Mouse (Mus musculus) kidney, postnatal 0 days (tissue): ENCODE measurements around the gene Pax7. TPM values are rescaled to one million over a fixed set of nuclear protein-coding genes. Genes with fewer than 3 reads are reported as not detected.

ENCODE experiments used
- ATAC-seq: fragments of 200-750 bp; cut with Nextera tagmentation; replicated peaks from 2 replicates; pipeline ENCODE4 v1.8.0; 2017; ENCODE audit warnings: low read depth, moderate number of reproducible peaks, moderate TSS enrichment, moderate library complexity; ENCODE audit not compliant: low FRiP score
- DNase-seq: peaks from one replicate; pipeline ENCODE4 v3.0.0-alpha.2; 2016; ENCODE audit warnings: low spot score
- H3K27ac ChIP-seq: fragments of 300-500 bp; sonication (generic); 2 replicates; pipeline ENCODE4 v1.5.1; 2014; ENCODE audit warnings: mild to moderate bottlenecking
- H3K27me3 ChIP-seq: fragments of 300-500 bp; sonication (generic); 2 replicates; pipeline ENCODE4 v1.6.1; 2014; ENCODE audit warnings: low read length, mixed read lengths; ENCODE audit not compliant: insufficient read depth
- H3K36me3 ChIP-seq: fragments of 300-500 bp; sonication (generic); 2 replicates; pipeline ENCODE4 v1.6.1; 2014; ENCODE audit warnings: low read length, mixed read lengths; ENCODE audit not compliant: insufficient read depth
- H3K4me1 ChIP-seq: fragments of 300-500 bp; sonication (generic); replicated peaks from 2 replicates; pipeline ENCODE4 v1.6.1; 2014; ENCODE audit warnings: antibody characterized with exemption, low read length, mixed read lengths; ENCODE audit not compliant: insufficient read depth
- H3K4me2 ChIP-seq: fragments of 300-500 bp; sonication (generic); 2 replicates; pipeline ENCODE4 v1.6.1; 2014; ENCODE audit warnings: mild to moderate bottlenecking, low read length, moderate library complexity, mixed read lengths
- H3K4me3 ChIP-seq: fragments of 300-500 bp; sonication (generic); replicated peaks from 2 replicates; pipeline ENCODE4 v1.5.1; 2014; ENCODE audit warnings: low read depth, low read length
- H3K9ac ChIP-seq: fragments of 300-500 bp; sonication (generic); 2 replicates; pipeline ENCODE4 v1.6.1; 2014; ENCODE audit warnings: low read depth, low read length
- H3K9me3 ChIP-seq: fragments of 300-500 bp; sonication (generic); replicated peaks from 2 replicates; pipeline ENCODE4 v1.6.1; 2016; ENCODE audit warnings: low read length, inconsistent platforms, mixed read lengths
- CTCF ChIP-seq: IDR thresholded peaks from 2 replicates; pipeline ENCODE4 v1.5.1; 2016; ENCODE audit warnings: antibody characterized with exemption, low read depth, mild to moderate bottlenecking, moderate library complexity
- WGBS: fragments of 180-500 bp; shearing (Covaris S2); extraction: QIAGEN DNeasy Blood & Tissue Kit; methylation state at CpG from one replicate; pipeline ENCODE4 v1.1.7; 2014; 5-methylcytosine and 5-hydroxymethylcytosine counted together
- polyA plus RNA-seq: library from polyadenylated mRNA; unstranded; fragments of >200 nt; fragmentation: Nextera tagmentation; extraction: Ambion mirVana; gene quantifications from 2 replicates; pipeline ENCODE4 v1.2.1, GENCODE M21; 2015

Pax7 gene
- polyA plus RNA-seq, 1 experiment from 2014 or later = not detected

GRCm38 (mm10) chr4:139760736-139761135, 72.6 kb downstream of the Pax7 start:
- H3K4me2 ChIP-seq = no peak overlapping the region
- H3K27ac ChIP-seq = no peak overlapping the region
- no peaks in the 10 kb centered on the region for H3K4me1 ChIP-seq
- DNase-seq (no peak), ATAC-seq (no peak)
- no peaks in the 10 kb centered on the region for H3K9me3 ChIP-seq
- no peak overlapping the region for H3K9ac ChIP-seq
- no peak overlapping the region for H3K4me3 ChIP-seq
- WGBS = 65% methylated on average over 11 of the region's 11 CpGs
- no peak for TF ChIP-seq CTCF
- H3K36me3 ChIP-seq = no peaks in the 10 kb centered on the region
- peaks cover 3% of the 10 kb centered on the region; the same call in 1 of the 2 replicates for H3K27me3 ChIP-seq

GRCm38 (mm10) chr4:139758512-139759340, 74.6 kb downstream of the Pax7 start:
- TF ChIP-seq CTCF = no peak
- no peak for DNase-seq
- ATAC-seq = no peak
- Histone ChIP-seq H3K9me3 (no peaks in the 10 kb centered on the region), H3K9ac (no peak overlapping the region), H3K27ac (no peak overlapping the region), H3K36me3 (no peaks in the 10 kb centered on the region), H3K4me2 (no peak overlapping the region), H3K4me1 (no peaks in the 10 kb centered on the region), H3K27me3 (peaks cover 3% of the 10 kb centered on the region; the same call in 1 of the 2 replicates), H3K4me3 (no peak overlapping the region)
- 16% methylated on average over 17 of the region's 17 CpGs for WGBS

- no peaks in the 10 kb centered on the region for H3K36me3 ChIP-seq
- H3K4me1 ChIP-seq = no peaks in the 10 kb centered on the region
- no peak overlapping the region for H3K27ac ChIP-seq
- no peaks in the 10 kb centered on the region for H3K9me3 ChIP-seq
- WGBS = 12% methylated on average over 12 of the region's 13 CpGs
- H3K9ac ChIP-seq = no peak overlapping the region
- DNase-seq = no peak
- no peak for TF ChIP-seq CTCF
- no peak overlapping the region for H3K4me2 ChIP-seq
- 0 out of 2 replicates have a peak, but pooled peaks cover under 1% of the 10 kb centered on the region for H3K27me3 ChIP-seq
- no peak overlapping the region for H3K4me3 ChIP-seq
- ATAC-seq = no peak
Observed at GRCm38 (mm10) chr4:139756931-139757330, 76.4 kb downstream of the Pax7 start.

- TF ChIP-seq CTCF = no peak
- H3K9me3 ChIP-seq = no peaks in the 10 kb centered on the region
- no peak for DNase-seq
- no peak overlapping the region for H3K4me3 ChIP-seq
- no peak overlapping the region for H3K9ac ChIP-seq
- ATAC-seq = no peak
- no peaks in the 10 kb centered on the region for H3K36me3 ChIP-seq
- no peak overlapping the region for H3K27ac ChIP-seq
- 47% methylated on average over 11 of the region's 11 CpGs for WGBS
- no peaks in the 10 kb centered on the region for H3K27me3 ChIP-seq
- no peak overlapping the region for H3K4me2 ChIP-seq
- no peaks in the 10 kb centered on the region for H3K4me1 ChIP-seq
Observed at GRCm38 (mm10) chr4:139754148-139754710, 79.1 kb downstream of the Pax7 start.

GRCm38 (mm10) chr4:139750926-139751325, 82.4 kb downstream of the Pax7 start:
- no peaks in the 10 kb centered on the region for H3K27me3 ChIP-seq
- no peak overlapping the region for H3K4me3 ChIP-seq
- no peak overlapping the region for H3K27ac ChIP-seq
- DNase-seq (no peak), ATAC-seq (no peak)
- TF ChIP-seq CTCF = no peak
- no peak overlapping the region for H3K4me2 ChIP-seq
- H3K36me3 ChIP-seq = no peaks in the 10 kb centered on the region
- 82% methylated on average over 5 of the region's 5 CpGs for WGBS
- H3K9me3 ChIP-seq = no peaks in the 10 kb centered on the region
- no peaks in the 10 kb centered on the region for H3K4me1 ChIP-seq
- no peak overlapping the region for H3K9ac ChIP-seq

- ATAC-seq (no peak), DNase-seq (no peak)
- no peak overlapping the region for H3K27ac ChIP-seq
- no peaks in the 10 kb centered on the region for H3K9me3 ChIP-seq
- H3K4me2 ChIP-seq = no peak overlapping the region
- TF ChIP-seq CTCF = no peak
- 52% methylated on average over 12 of the region's 12 CpGs for WGBS
- no peak overlapping the region for H3K9ac ChIP-seq
- no peaks in the 10 kb centered on the region for H3K4me1 ChIP-seq
- no peak overlapping the region for H3K4me3 ChIP-seq
- no peaks in the 10 kb centered on the region for H3K27me3 ChIP-seq
- no peaks in the 10 kb centered on the region for H3K36me3 ChIP-seq
Observed at GRCm38 (mm10) chr4:139747190-139747936, 86.0 kb downstream of the Pax7 start.
